Mouse (Mus musculus): ENCODE data around the gene Sdk2. TPM values are rescaled to one million over a fixed set of nuclear protein-coding genes. Genes with fewer than 3 reads are reported as not detected.

Sdk2 gene
- total and polyA plus RNA-seq, 3 experiments = 0.13 TPM; not detected in 2

DNA sequence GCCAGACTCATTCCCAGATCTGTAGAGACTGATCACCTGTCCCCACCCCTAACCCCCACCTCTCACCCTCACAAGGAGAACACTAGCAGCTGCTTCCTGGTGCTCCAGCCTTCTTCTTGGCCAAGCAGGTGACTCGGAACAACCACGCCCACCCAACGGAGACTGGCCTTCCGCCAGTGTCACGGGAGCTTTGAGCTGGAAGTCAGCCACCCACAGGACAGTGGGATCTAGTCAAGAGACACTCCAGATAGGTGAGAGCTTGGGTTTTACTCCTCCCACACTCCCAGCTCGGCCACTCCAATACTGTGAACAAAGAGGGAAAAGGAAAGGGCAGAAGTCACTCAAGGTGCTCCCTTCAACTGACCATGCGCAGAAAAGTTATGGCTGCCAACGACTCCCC lies 327.6 kb downstream of the Sdk2 start:
- no peak overlapping the region for H3K9ac ChIP-seq (ENCODE audit: control insufficient read depth, low read depth, low read length, poor library complexity, severe bottlenecking)
- no peak for DNase-seq (ENCODE audit: low read depth, low spot score)
- peaks cover 0 to 14% of the 10 kb centered on the region in 2 experiments; a peak in 2 of 4 replicates for H3K4me1 ChIP-seq (ENCODE audit: control insufficient read depth in 1 of 2, insufficient read depth in 2 of 2, low read length in 2 of 2)
- H3K9me3 ChIP-seq (replicated peaks; ENCODE audit: insufficient read depth, low read length) = no peaks in the 10 kb centered on the region
- no peak for TF ChIP-seq POLR2AphosphoS5 (IDR thresholded peaks at IDR 0.05; ENCODE audit: borderline replicate concordance, low read depth, low read length)
- no peak for TF ChIP-seq CHD1 (IDR thresholded peaks at IDR 0.05; ENCODE audit: low read depth, low read length)
- TF ChIP-seq USF2 (IDR thresholded peaks at IDR 0.05; ENCODE audit: borderline replicate concordance in 1 of 2, insufficient read depth in 1 of 2, low read depth in 1 of 2, low read length in 2 of 2) = no peak
- TF ChIP-seq MAX (IDR thresholded peaks at IDR 0.05; ENCODE audit: low read length) = no peak
- no peak for TF ChIP-seq MXI1 (IDR thresholded peaks at IDR 0.05; ENCODE audit: low read depth, low read length)
- no peak for TF ChIP-seq POLR2A (IDR thresholded peaks at IDR 0.05; ENCODE audit: control insufficient read depth in 1 of 2, insufficient read depth in 1 of 2, low read depth in 1 of 2, low read length in 2 of 2, poor library complexity in 1 of 2)
- TF ChIP-seq CHD2 (IDR thresholded peaks at IDR 0.05; ENCODE audit: low read length) = no peak
- no peak for TF ChIP-seq CTCF (IDR thresholded peaks at IDR 0.05 in 2 of 3, conservative IDR thresholded peaks at IDR 0.05 in 1 of 3; ENCODE audit: control insufficient read depth in 1 of 3, insufficient read depth in 1 of 3, low read depth in 2 of 3, low read length in 3 of 3, poor library complexity in 1 of 3, severe bottlenecking in 1 of 3)
- no peak for TF ChIP-seq SMC3 (IDR thresholded peaks at IDR 0.05; ENCODE audit: low read depth, low read length)
- no peak for TF ChIP-seq ZKSCAN1 (IDR thresholded peaks at IDR 0.05; ENCODE audit: low read depth, low read length)
- no peak for TF ChIP-seq NELFE (IDR thresholded peaks at IDR 0.05; ENCODE audit: low read depth, low read length)
- TF ChIP-seq MAZ (IDR thresholded peaks at IDR 0.05; ENCODE audit: low read depth, low read length) = no peak
- TF ChIP-seq NRF1 (IDR thresholded peaks at IDR 0.05; ENCODE audit: insufficient read depth, low read depth, low read length, poor library complexity, severe bottlenecking) = no peak
- no peak for TF ChIP-seq TBP (IDR thresholded peaks at IDR 0.05; ENCODE audit: low read depth, low read length)
- no peak for TF ChIP-seq USF1 (IDR thresholded peaks at IDR 0.05; ENCODE audit: low read depth, low read length)
- H3K27ac ChIP-seq (ENCODE audit: control insufficient read depth, low read depth, low read length) = no peak overlapping the region
- H3K36me3 ChIP-seq (ENCODE audit: control insufficient read depth in 1 of 2, insufficient read depth in 2 of 2, low read length in 2 of 2) = peaks cover 6 to 17% of the 10 kb centered on the region in 2 experiments
- no peaks in the 10 kb centered on the region for H3K27me3 ChIP-seq (ENCODE audit: control insufficient read depth in 1 of 2, insufficient read depth in 2 of 2, low read length in 2 of 2)
- H3K4me3 ChIP-seq (ENCODE audit: control insufficient read depth in 1 of 2, insufficient read depth in 1 of 2, low read depth in 2 of 2, low read length in 2 of 2) = no peak overlapping the region
- H3K79me2 ChIP-seq (ENCODE audit: control insufficient read depth, insufficient read depth, low read length, poor library complexity) = peaks cover 33% of the 10 kb centered on the region

- no peak overlapping the region for H3K4me3 ChIP-seq (ENCODE audit: control insufficient read depth in 1 of 2, insufficient read depth in 1 of 2, low read depth in 2 of 2, low read length in 2 of 2)
- H3K79me2 ChIP-seq (ENCODE audit: control insufficient read depth, insufficient read depth, low read length, poor library complexity) = peaks cover 29% of the 10 kb centered on the region
- no peak overlapping the region for H3K9ac ChIP-seq (ENCODE audit: control insufficient read depth, low read depth, low read length, poor library complexity, severe bottlenecking)
- H3K27ac ChIP-seq (ENCODE audit: control insufficient read depth, low read depth, low read length) = no peak overlapping the region
- DNase-seq (ENCODE audit: low read depth, low spot score) = peak; percentile 26
- TF ChIP-seq TBP (IDR thresholded peaks at IDR 0.05; ENCODE audit: low read depth, low read length) = no peak
- TF ChIP-seq KAT2A (conservative IDR thresholded peaks at IDR 0.05; ENCODE audit: low read depth, low read length) = no peak
- TF ChIP-seq SIN3A (IDR thresholded peaks at IDR 0.05; ENCODE audit: low read length) = no peak
- TF ChIP-seq NRF1 (IDR thresholded peaks at IDR 0.05; ENCODE audit: insufficient read depth, low read depth, low read length, poor library complexity, severe bottlenecking) = no peak
- TF ChIP-seq CHD2 (IDR thresholded peaks at IDR 0.05; ENCODE audit: low read length) = no peak
- no peak for TF ChIP-seq ZNF384 (IDR thresholded peaks at IDR 0.05; ENCODE audit: low read depth, low read length)
- TF ChIP-seq MEF2A (IDR thresholded peaks at IDR 0.05; ENCODE audit: extremely low read depth, insufficient replicate concordance, low read depth, low read length, poor library complexity, severe bottlenecking) = no peak
- TF ChIP-seq ZMIZ1 (IDR thresholded peaks at IDR 0.05; ENCODE audit: low read depth, low read length) = no peak
- no peak for TF ChIP-seq HCFC1 (IDR thresholded peaks at IDR 0.05; ENCODE audit: low read depth, low read length)
- TF ChIP-seq MAFK (IDR thresholded peaks at IDR 0.05; ENCODE audit: borderline replicate concordance, low read depth, low read length) = no peak
- no peak for TF ChIP-seq ZC3H11A (IDR thresholded peaks at IDR 0.05; ENCODE audit: low read depth, low read length)
- H3K9me3 ChIP-seq (replicated peaks; ENCODE audit: insufficient read depth, low read length) = no peaks in the 10 kb centered on the region
- no peaks in the 10 kb centered on the region for H3K27me3 ChIP-seq (ENCODE audit: control insufficient read depth in 1 of 2, insufficient read depth in 2 of 2, low read length in 2 of 2)
- peaks cover 7 to 12% of the 10 kb centered on the region in 2 experiments; a peak in 3 of 4 replicates for H3K36me3 ChIP-seq (ENCODE audit: control insufficient read depth in 1 of 2, insufficient read depth in 2 of 2, low read length in 2 of 2)
- H3K4me1 ChIP-seq (ENCODE audit: control insufficient read depth in 1 of 2, insufficient read depth in 2 of 2, low read length in 2 of 2) = peaks cover 0 to 26% of the 10 kb centered on the region in 2 experiments; a peak in 3 of 4 replicates
Observed at GRCm38 (mm10) chr11:113737912-113738311, 328.9 kb downstream of the Sdk2 start.
